Mouse (Mus musculus): Measurements from ENCODE around the gene Gla. TPM values are rescaled to one million over a fixed set of nuclear protein-coding genes. Genes with fewer than 3 reads are reported as not detected.

Gla gene
- total RNA-seq (2021) = 10 to 100 TPM; 10.4 to 10.5 TPM

- peak; percentile 90 to 97 for DNase-seq (ENCODE audit: low spot score in 2 of 2)
Measured at GRCm38 (mm10) chrX:134600659-134601379, at the start of gene Gla, which contains the start of gene Hnrnph2. Gene Gla (minus strand): TSS chrX:134601125. Gene Hnrnph2 (plus strand): TSS chrX:134601179.

GRCm38 (mm10) chrX:134648031-134648692 lies 47.2 kb upstream of the Gla start:
- intact Hi-C loops (cut with DNase I) = loop anchor here (5.0 kb wide), 1 partner anchor 69 kb away; the partner anchor contains the start of gene Armcx1
- peak; percentile 75 to 80 for DNase-seq (ENCODE audit: low spot score in 2 of 2)

More at GRCm38 (mm10) chrX:134600659-134601379, at the start of gene Gla, which contains the start of gene Hnrnph2:
- intact Hi-C loops (cut with DNase I) = no loop called here

- intact Hi-C loops (cut with DNase I) = loop anchor here (5.0 kb wide), 1 partner anchor 70 kb away; the partner anchor contains the start of gene Armcx1
- DNase-seq (ENCODE audit: low spot score in 2 of 2) = no peak
Measured at GRCm38 (mm10) chrX:134647421-134647820, 46.5 kb upstream of the Gla start.

- no peak for DNase-seq (ENCODE audit: low spot score in 2 of 2)
- intact Hi-C loops (cut with DNase I) = loop anchor here (5.0 kb wide), 1 partner anchor 71 kb away; the partner anchor contains the start of gene Armcx1
Measured at GRCm38 (mm10) chrX:134646338-134646737, 45.4 kb upstream of the Gla start.

- intact Hi-C loops (cut with DNase I) = no loop called here
- DNase-seq (ENCODE audit: low spot score in 2 of 2) = no peak
Measured at GRCm38 (mm10) chrX:134641000-134641760, 40.3 kb upstream of the Gla start.

GRCm38 (mm10) chrX:134635860-134636259 lies 34.9 kb upstream of the Gla start:
- DNase-seq (ENCODE audit: low spot score in 2 of 2) = no peak
- intact Hi-C loops (cut with DNase I) = no loop called here

GRCm38 (mm10) chrX:134635111-134635510 lies 34.2 kb upstream of the Gla start:
- DNase-seq (ENCODE audit: low spot score in 2 of 2) = no peak
- intact Hi-C loops (cut with DNase I) = no loop called here

- no peak for DNase-seq (ENCODE audit: low spot score in 2 of 2)
- intact Hi-C loops (cut with DNase I) = no loop called here
Measured at GRCm38 (mm10) chrX:134632710-134633109, 31.8 kb upstream of the Gla start.

- no peak for DNase-seq (ENCODE audit: low spot score in 2 of 2)
- intact Hi-C loops (cut with DNase I) = no loop called here
Measured at GRCm38 (mm10) chrX:134628200-134628599, 27.3 kb upstream of the Gla start.

- intact Hi-C loops (cut with DNase I) = no loop called here
- no peak for DNase-seq (ENCODE audit: low spot score in 2 of 2)
Measured at GRCm38 (mm10) chrX:134623350-134623749, 22.4 kb upstream of the Gla start.

GRCm38 (mm10) chrX:134621685-134622084 lies 20.8 kb upstream of the Gla start:
- intact Hi-C loops (cut with DNase I) = no loop called here
- no peak for DNase-seq (ENCODE audit: low spot score in 2 of 2)

- DNase-seq (ENCODE audit: low spot score in 2 of 2) = no peak
- intact Hi-C loops (cut with DNase I) = no loop called here
Measured at GRCm38 (mm10) chrX:134620254-134620865, 19.4 kb upstream of the Gla start.

GRCm38 (mm10) chrX:134619695-134620094 lies 18.8 kb upstream of the Gla start:
- intact Hi-C loops (cut with DNase I) = loop anchor here (10.0 kb wide), 1 partner anchor 195 kb away; no protein-coding TSS in a partner anchor
- DNase-seq (ENCODE audit: low spot score in 2 of 2) = peak in 1 of 2 experiments; percentile 14

- no peak for DNase-seq (ENCODE audit: low spot score in 2 of 2)
- intact Hi-C loops (cut with DNase I) = loop anchor here (5.0 to 10.0 kb wide), 4 partner anchors 73 to 298 kb away; partner anchors contain the start of genes Armcx1 and Armcx4
Measured at GRCm38 (mm10) chrX:134614306-134614705, 13.4 kb upstream of the Gla start.

- peak in 1 of 2 experiments; percentile 26 for DNase-seq (ENCODE audit: low spot score in 2 of 2)
- intact Hi-C loops (cut with DNase I) = loop anchor here (5.0 to 10.0 kb wide), 4 partner anchors 75 to 300 kb away; partner anchors contain the start of genes Armcx1 and Armcx4
Measured at GRCm38 (mm10) chrX:134612285-134612959, 11.5 kb upstream of the Gla start.

- intact Hi-C loops (cut with DNase I) = loop anchor here (5.0 to 10.0 kb wide), 4 partner anchors 76 to 301 kb away; partner anchors contain the start of genes Armcx1 and Armcx4
- DNase-seq (ENCODE audit: low spot score in 2 of 2) = no peak
Measured at GRCm38 (mm10) chrX:134610984-134611383, 10.1 kb upstream of the Gla start.

- peak in 1 of 2 experiments; percentile 23 for DNase-seq (ENCODE audit: low spot score in 2 of 2)
- intact Hi-C loops (cut with DNase I) = no loop called here
Measured at GRCm38 (mm10) chrX:134609472-134609871, 8.5 kb upstream of the Gla start.

GRCm38 (mm10) chrX:134601380-134602120 lies 625 bp upstream of the Gla start:
- no peak for DNase-seq (ENCODE audit: low spot score in 2 of 2)
- intact Hi-C loops (cut with DNase I) = no loop called here
